Mouse (Mus musculus): Measurements from ENCODE around the gene Eras. TPM values are rescaled to one million over a fixed set of nuclear protein-coding genes. Genes with fewer than 3 reads are reported as not detected.
"Not testable (repeated sequence)": the region's sequence is repeated elsewhere in the genome, so short reads cannot be mapped to it uniquely, and the experiment has no call there.

The Eras gene
- total RNA-seq, 4 experiments from 2014 or later: not detected

DNA sequence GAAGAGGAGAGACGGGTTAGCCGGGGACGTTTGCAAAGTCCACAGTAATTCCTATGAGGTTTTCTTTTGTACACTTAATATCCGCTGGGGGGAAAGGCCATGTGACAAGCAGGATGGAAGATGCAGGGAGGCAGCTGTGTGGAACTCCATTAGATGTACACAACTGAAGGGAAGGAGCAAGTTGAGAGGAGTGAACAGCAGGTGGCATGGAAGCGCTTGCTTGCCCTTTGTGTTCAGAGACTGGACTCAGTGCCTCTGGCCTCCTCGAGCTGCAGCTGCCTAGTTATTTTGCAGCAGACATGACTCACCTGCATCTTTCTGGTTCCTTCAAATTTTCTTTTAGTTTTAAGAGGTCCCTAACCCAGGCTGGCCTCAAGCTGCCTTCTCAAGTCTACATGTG is 17.9 kb downstream of the Eras start:
- DNase-seq (ENCODE audit: low spot score in 2 of 2): no peak

DNA sequence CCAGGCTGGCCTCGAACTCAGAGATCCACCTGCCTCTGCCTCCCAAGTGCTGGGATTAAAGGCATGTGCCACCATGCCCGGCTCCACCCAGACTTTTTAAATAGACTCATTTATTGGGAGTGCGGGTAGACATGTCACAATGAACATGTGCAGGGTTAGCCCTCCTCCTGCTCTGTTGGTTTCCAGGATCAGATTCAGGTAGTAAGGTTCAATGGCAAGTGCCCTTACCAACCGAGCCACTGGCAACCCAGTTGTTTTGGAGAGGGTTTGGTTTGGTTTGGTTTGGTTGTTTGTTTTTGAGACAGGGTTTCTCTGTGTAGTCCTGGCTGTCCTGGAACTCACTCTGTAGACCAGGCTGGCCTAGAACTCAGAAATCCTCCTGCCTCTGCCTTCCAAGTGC is 19.2 kb downstream of the Eras start, which contains the start of gene Gm10490:
TSS of gene Gm10490 (plus strand) at position 301 of the 400 bp plus-strand sequence.
- DNase-seq (ENCODE audit: low spot score in 2 of 2): not testable (repeated sequence)

DNA sequence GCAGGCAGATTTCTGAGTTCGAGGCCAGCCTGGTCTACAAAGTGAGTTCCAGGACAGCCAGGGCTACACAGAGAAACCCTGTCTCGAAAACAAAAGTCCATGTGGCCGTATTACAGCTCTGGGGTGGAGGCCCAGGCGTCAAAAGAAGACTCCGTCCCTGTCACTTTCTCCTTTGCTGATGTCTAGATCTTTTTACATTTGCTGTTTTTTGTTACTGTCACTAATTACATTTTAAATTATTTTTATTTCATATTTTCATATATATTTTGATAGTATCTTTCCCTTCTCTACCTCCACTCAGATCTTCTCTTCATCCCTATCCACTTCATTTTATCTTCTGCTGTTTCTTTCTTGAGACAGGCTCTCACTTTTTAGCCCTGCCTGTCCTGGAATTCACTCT is 20.7 kb downstream of the Eras start, which contains the start of gene Gm10491:
TSS of gene Gm10491 (minus strand) at position 101 of the 400 bp plus-strand sequence.
- no peak for DNase-seq (ENCODE audit: low spot score in 2 of 2)

DNA sequence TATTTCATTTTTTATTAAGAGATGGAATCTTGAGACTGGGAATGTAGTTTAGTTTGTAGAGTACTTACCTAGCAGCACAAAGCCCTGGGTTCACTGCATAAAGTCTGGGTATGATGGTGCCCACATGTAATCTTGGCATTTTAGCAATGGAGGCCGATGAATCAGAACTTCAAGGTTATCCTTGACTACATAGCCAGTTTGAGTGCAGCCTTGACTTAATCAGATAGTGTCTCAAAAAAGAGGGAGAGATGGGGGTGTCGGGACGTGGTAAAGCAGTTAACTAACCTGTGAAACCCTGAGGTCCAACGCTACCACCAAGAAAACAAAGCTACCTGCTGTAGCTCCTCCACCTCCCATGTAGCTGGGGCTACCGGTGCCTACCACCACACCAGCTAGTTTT is 24.0 kb downstream of the Eras start:
- no peak for DNase-seq (ENCODE audit: low spot score in 2 of 2)

DNA sequence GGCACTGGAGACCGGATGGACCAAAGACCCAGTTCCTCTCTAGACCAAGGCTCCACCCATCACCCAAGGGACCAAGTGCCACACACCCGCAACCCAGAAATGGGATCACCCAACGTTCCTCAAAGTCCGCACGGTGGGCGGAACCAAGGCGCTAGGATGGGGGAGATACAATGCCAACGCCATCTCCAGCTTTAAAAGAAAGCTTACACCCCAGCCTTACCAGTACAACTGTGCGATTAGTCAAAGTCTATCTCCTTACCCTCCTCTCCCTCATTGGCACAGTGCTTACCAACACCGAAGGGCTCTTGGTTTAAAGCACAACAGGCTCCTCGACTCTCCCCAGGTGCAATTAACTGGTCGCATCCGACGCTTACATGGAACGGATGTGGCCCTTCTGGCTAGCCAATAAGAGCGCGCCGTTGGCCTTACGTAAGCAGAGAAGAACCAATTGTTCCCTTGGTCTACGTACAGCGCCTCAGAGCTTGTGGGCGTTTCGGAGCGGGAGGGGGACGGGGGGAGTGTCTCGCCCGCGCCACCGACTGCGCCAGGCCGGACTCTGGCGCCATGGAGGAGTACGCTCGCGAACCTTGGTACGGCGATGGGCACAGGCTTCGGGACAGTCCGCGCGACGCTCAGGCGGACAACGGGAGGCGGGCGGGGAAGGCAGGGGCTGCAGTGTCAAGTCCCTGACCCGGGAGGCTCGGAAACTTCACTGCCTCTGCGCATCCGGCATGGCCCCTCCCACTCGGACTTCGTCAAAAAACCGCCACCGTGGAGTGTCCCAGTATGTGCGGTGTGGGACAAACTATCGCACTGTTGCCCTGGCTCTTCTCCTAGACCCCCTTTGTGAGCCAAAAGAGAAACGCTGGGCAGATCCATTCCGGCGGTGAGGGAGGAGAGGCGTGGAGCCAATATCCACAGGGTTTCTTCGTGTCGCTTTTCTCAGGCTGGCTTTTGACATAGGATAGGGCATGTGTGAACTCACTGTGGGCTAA is 29.2 kb downstream of the Eras start, which contains the start of the genes Pqbp1 and Timm17b:
TSS of gene Pqbp1 (minus strand) at position 390 of the 995 bp plus-strand sequence.
TSS of gene Timm17b (plus strand) at position 478 of the 995 bp plus-strand sequence.
- DNase-seq (ENCODE audit: low spot score in 2 of 2): peak; percentile 63 to 91

DNA sequence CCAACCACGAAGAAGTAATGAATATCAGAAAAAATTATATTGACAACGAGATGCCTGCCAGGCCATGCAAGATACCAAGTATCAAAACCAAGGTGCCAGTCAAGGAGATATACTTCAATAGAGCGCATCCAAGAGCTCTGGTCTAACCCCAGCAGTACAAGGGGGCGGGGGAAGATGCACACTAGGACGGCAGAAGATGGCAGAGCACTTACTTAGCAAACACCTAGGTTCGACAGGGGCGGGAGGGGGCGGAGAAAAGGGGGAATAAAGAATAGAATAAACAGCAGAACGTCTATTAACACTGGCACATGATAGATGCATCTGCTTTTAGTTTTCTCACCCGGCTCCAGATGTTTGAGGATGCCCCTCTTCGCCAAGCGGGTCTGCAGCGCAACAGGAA is 30.2 kb downstream of the Eras start:
- DNase-seq (ENCODE audit: low spot score in 2 of 2): no peak

DNA sequence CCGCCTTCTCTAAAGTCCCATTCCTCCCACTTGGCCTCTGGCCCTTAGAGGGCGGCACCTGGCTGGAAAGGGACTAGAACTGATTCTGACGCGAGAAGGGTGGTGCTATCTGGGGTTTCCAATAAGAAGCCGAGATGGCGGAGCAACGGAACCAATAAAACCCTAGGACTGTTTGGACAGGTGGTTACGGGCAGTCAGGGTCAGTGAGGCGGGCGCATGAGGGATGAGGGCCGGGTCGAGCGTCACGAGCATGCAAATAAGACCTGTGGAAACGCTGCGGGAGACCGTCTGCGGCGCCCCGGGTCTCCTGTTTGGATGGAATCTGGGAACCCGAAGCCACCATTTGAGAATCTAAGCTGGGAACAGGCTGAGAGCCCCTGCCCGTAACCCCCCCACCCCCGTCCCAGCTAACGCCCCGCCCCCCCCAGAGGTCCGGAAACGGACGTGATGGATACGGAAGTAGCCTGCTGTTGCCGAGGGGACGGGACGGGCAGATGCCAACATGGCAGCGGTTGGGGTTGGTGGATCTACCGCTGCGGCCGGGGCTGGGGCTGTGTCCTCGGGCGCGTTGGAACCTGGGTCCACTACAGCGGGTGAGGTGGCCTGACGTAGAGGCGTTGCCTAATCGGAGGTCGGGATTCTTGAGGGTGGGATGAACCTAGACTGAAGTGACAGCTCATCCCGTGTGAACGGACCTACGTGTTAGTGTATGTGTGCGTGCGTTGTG is 44.4 kb downstream of the Eras start, which contains the start of gene Slc35a2:
TSS of gene Slc35a2 (plus strand) at position 188 of the 727 bp plus-strand sequence.
- DNase-seq (ENCODE audit: low spot score in 2 of 2): peak; percentile 54 to 81

DNA sequence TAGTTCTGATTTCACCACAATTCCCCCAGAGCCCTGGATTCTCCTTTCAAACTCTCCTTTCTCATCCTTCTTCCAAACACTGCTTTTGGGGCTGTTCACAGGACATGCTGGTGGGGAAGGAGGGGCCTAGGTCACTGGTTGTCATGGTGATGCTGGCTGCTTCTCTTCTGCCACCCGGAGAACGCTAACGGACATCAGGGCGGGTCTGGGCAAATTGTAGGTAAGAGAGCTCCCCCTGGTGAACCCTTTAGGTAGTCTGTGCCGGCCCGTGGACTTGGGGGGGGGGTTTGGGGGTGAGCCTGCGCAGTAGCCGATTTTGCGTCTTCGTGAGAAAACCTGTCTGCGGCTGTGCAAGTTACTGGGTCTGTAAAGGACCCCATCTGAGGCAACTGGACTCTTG is 48.6 kb downstream of the Eras start:
- peak; percentile 31 to 70 for DNase-seq (ENCODE audit: low spot score in 2 of 2)

DNA sequence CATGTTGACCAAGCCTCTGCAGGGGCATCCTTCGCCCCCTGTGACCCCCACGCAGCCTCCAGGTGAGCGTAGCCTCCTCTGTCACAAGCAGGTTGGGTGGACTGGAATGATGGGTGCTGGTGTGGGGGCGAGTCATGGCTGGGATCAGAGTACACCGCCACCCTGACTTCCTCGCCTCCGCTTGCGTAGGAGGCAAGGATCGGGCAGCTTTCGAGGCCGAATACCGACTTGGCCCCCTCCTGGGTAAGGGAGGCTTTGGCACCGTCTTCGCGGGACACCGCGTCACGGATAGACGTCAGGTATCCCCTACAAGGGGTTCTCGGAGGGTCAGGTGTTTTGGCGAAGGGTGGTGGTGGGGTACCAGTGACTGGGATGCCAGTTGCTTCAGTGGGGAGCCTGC is 49.9 kb downstream of the Eras start:
- peak in 1 of 2 experiments; percentile 31 for DNase-seq (ENCODE audit: low spot score in 2 of 2)

DNA sequence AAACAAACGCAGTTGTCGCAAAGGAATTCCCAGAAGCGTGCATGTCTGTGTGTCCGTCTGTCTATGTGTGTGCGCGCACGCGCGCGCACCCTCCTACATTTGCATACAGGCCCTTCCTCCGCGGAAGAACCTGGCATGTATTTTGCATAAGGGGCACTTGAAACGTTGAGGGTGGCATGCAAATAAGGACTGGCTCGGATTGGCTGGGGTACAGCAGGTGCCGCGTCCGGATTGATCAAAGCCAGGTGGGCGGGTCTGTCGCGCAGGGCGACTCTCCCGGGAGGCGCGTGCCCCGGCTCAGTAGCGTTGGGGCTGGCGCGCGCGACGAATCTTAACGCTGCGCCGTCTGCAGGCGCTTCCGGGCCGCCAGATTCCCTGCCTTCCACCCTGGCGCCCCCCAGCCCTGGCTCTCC is 50.4 kb downstream of the Eras start, which contains the start of gene Pim2:
TSS of gene Pim2 (plus strand) at position 256 of the 413 bp plus-strand sequence.
- peak; percentile 50 to 87 for DNase-seq (ENCODE audit: low spot score in 2 of 2)

Other genes starting within 250 kb of the Eras start
- under 1 TPM in 3 of 4 experiments, not detected in 1; 0.26 to 0.46 (median 0.26) TPM for gene Magix, start 247.4 kb downstream of the Eras start, total RNA-seq (2022)
- gene Gpkow, start 231.5 kb downstream of the Eras start, total RNA-seq (2022): 10 to 100 TPM; 32.9 to 36.4 (median 33.5) TPM
- 10 to 100 TPM; 59.1 to 71.0 (median 67.8) TPM for gene Wdr45, start 214.3 kb downstream of the Eras start, total RNA-seq (2022)
- under 1 TPM in 1 of 4 experiments, not detected in 3; 0.74 TPM for gene Gm45208, start 206.4 kb downstream of the Eras start, total RNA-seq (2022)
- 100 to 1,000 TPM in 3 of 4 experiments, 10 to 100 TPM in 1; 93.3 to 107 (median 103) TPM for gene Praf2, start 200.2 kb downstream of the Eras start, total RNA-seq (2022)
- gene Ccdc120, start 177.7 kb downstream of the Eras start, total RNA-seq (2022): 10 to 100 TPM; 15.7 to 26.0 (median 17.6) TPM
- 10 to 100 TPM; 34.5 to 36.0 (median 35.1) TPM for gene Tfe3, start 166.0 kb downstream of the Eras start, total RNA-seq (2022)
- gene Gripap1, start 138.8 kb downstream of the Eras start, total RNA-seq (2022): 100 to 1,000 TPM; 106 to 111 (median 107) TPM
- gene Kcnd1, start 106.3 kb downstream of the Eras start, total RNA-seq (2022): 10 to 100 TPM in 3 of 4 experiments, 1 to 10 TPM in 1; 7.6 to 10.9 (median 10.4) TPM
- gene Otud5, start 87.2 kb downstream of the Eras start, total RNA-seq (2022): 10 to 100 TPM; 76.2 to 84.7 (median 78.7) TPM
- 10 to 100 TPM; 45.5 to 49.9 (median 46.2) TPM for gene Pim2, start 50.3 kb downstream of the Eras start, total RNA-seq (2022)
- 10 to 100 TPM; 28.2 to 47.5 (median 42.3) TPM for gene Slc35a2, start 44.6 kb downstream of the Eras start, total RNA-seq (2022)
- gene Pqbp1, start 29.3 kb downstream of the Eras start, total RNA-seq (2022): 10 to 100 TPM; 79.2 to 89.9 (median 84.2) TPM
- 10 to 100 TPM; 22.9 to 33.3 (median 29.3) TPM for gene Timm17b, start 29.2 kb downstream of the Eras start, total RNA-seq (2022)
- not detected for gene Gm10491, start 20.8 kb downstream of the Eras start, total RNA-seq (2022)
- gene Gm10490, start 19.1 kb downstream of the Eras start, total RNA-seq (2022): 1 to 10 TPM in 1 of 4 experiments, not detected in 3; 1.4 TPM
- 100 to 1,000 TPM; 412 to 461 (median 441) TPM for gene Pcsk1n, start 8.8 kb downstream of the Eras start, total RNA-seq (2022)
- 10 to 100 TPM; 45.1 to 52.4 (median 46.9) TPM for gene Hdac6, start 19.3 kb upstream of the Eras start, total RNA-seq (2022)
- gene Gata1, start 49.5 kb upstream of the Eras start, total RNA-seq (2022): not detected
- 1 to 10 TPM in 2 of 4 experiments, under 1 TPM in 1, not detected in 1; 0.63 to 1.2 (median 1.1) TPM for gene Glod5, start 89.9 kb upstream of the Eras start, total RNA-seq (2022)
- 10 to 100 TPM; 24.7 to 27.5 (median 26.6) TPM for gene Suv39h1, start 146.2 kb upstream of the Eras start, total RNA-seq (2022)
- gene Was, start 161.9 kb upstream of the Eras start, total RNA-seq (2022): 1 to 10 TPM in 3 of 4 experiments, under 1 TPM in 1; 0.82 to 3.6 (median 2.0) TPM
- gene Wdr13, start 204.3 kb upstream of the Eras start, total RNA-seq (2022): 100 to 1,000 TPM; 176 to 202 (median 193) TPM
- 100 to 1,000 TPM; 134 to 198 (median 155) TPM for gene Rbm3, start 217.3 kb upstream of the Eras start, total RNA-seq (2022)
- gene Tbc1d25, start 247.6 kb upstream of the Eras start, total RNA-seq (2022): 10 to 100 TPM; 12.7 to 15.0 (median 14.8) TPM

All from left cerebral cortex, adult 8-10 months (tissue).